Mouse (Mus musculus): ENCODE data around the gene Tns4. TPM values are rescaled to one million over a fixed set of nuclear protein-coding genes. Genes with fewer than 3 reads are reported as not detected.

Gene Tns4
- total and polyA plus RNA-seq, 3 experiments: 0.31 to 0.58 (median 0.45) TPM

GRCm38 (mm10) chr11:99118420-99118819 is 29.3 kb upstream of the Tns4 start:
- DNase-seq: no peak

- no peak for DNase-seq
These were observed 28.8 kb upstream of the Tns4 start for GRCm38 (mm10) chr11:99117907-99118306.

- no peak for DNase-seq
These were observed 26.8 kb upstream of the Tns4 start for GRCm38 (mm10) chr11:99115940-99116339.

- DNase-seq: no peak
These were observed 24.0 kb upstream of the Tns4 start for GRCm38 (mm10) chr11:99113111-99113510.

GRCm38 (mm10) chr11:99112700-99113099 is 23.6 kb upstream of the Tns4 start:
- DNase-seq: no peak

GRCm38 (mm10) chr11:99111631-99112030 is 22.5 kb upstream of the Tns4 start:
- no peak for DNase-seq

GRCm38 (mm10) chr11:99111155-99111554 is 22.0 kb upstream of the Tns4 start:
- no peak for DNase-seq

GRCm38 (mm10) chr11:99110370-99111110 is 21.4 kb upstream of the Tns4 start:
- no peak for DNase-seq

- DNase-seq: peak; percentile 42
These were observed 19.2 kb upstream of the Tns4 start for GRCm38 (mm10) chr11:99108296-99108695.

GRCm38 (mm10) chr11:99105981-99106726 is 17.0 kb upstream of the Tns4 start:
- DNase-seq: no peak

- no peak for DNase-seq
These were observed 15.7 kb upstream of the Tns4 start for GRCm38 (mm10) chr11:99104609-99105410.

- DNase-seq: no peak
These were observed 13.6 kb upstream of the Tns4 start for GRCm38 (mm10) chr11:99102575-99103270.

GRCm38 (mm10) chr11:99101693-99102092 is 12.6 kb upstream of the Tns4 start:
- no peak for DNase-seq

GRCm38 (mm10) chr11:99100215-99100614 is 11.1 kb upstream of the Tns4 start:
- DNase-seq: no peak

- DNase-seq: peak; percentile 36
These were observed 10.4 kb upstream of the Tns4 start for GRCm38 (mm10) chr11:99099516-99099915.

GRCm38 (mm10) chr11:99098924-99099323 is 9.8 kb upstream of the Tns4 start:
- DNase-seq: no peak

GRCm38 (mm10) chr11:99096996-99097774 is 8.1 kb upstream of the Tns4 start:
- no peak for DNase-seq

- DNase-seq: no peak
These were observed 7.3 kb upstream of the Tns4 start for GRCm38 (mm10) chr11:99096417-99096816.

GRCm38 (mm10) chr11:99095759-99096158 is 6.7 kb upstream of the Tns4 start:
- DNase-seq: no peak

- DNase-seq: no peak
These were observed 6.0 kb upstream of the Tns4 start for GRCm38 (mm10) chr11:99094911-99095676.
